Mouse (Mus musculus): ENCODE data around the gene Dennd4b. TPM values are rescaled to one million over a fixed set of nuclear protein-coding genes. Genes with fewer than 3 reads are reported as not detected.

The Dennd4b gene
- polyA plus RNA-seq, 1 experiment = 41.0 TPM

GRCm38 (mm10) chr3:90293352-90294063 lies 28.5 kb downstream of the Dennd4b start:
- peak overlapping the region; percentile 95 for H3K4me3 ChIP-seq (replicated peaks)
- H3K9me3 ChIP-seq = no peaks in the 10 kb centered on the region
- peaks cover 57% of the 10 kb centered on the region for H3K4me1 ChIP-seq
- peaks cover 15% of the 10 kb centered on the region for H3K36me3 ChIP-seq (replicated peaks; ENCODE audit: low read length)
- H3K27me3 ChIP-seq (replicated peaks) = no peaks in the 10 kb centered on the region
- TF ChIP-seq GATA1 (IDR thresholded peaks at IDR 0.05; ENCODE audit: borderline replicate concordance, low read length) (no peak), FLI1 (IDR thresholded peaks at IDR 0.05; ENCODE audit: low read length) (no peak)

GRCm38 (mm10) chr3:90294064-90294440 lies 29.1 kb downstream of the Dennd4b start:
- peaks cover 58% of the 10 kb centered on the region for H3K4me1 ChIP-seq
- H3K27me3 ChIP-seq (replicated peaks) = no peaks in the 10 kb centered on the region
- peaks cover 15% of the 10 kb centered on the region for H3K36me3 ChIP-seq (replicated peaks; ENCODE audit: low read length)
- TF ChIP-seq GATA1 (IDR thresholded peaks at IDR 0.05; ENCODE audit: borderline replicate concordance, low read length) = no peak
- no peak for TF ChIP-seq FLI1 (IDR thresholded peaks at IDR 0.05; ENCODE audit: low read length)
- peak overlapping the region; percentile 95 for H3K4me3 ChIP-seq (replicated peaks)
- H3K9me3 ChIP-seq = no peaks in the 10 kb centered on the region

GRCm38 (mm10) chr3:90294651-90295050 lies 29.7 kb downstream of the Dennd4b start:
- H3K9me3 ChIP-seq = no peaks in the 10 kb centered on the region
- H3K4me3 ChIP-seq (replicated peaks) = peak overlapping the region; percentile 95
- H3K36me3 ChIP-seq (replicated peaks; ENCODE audit: low read length) = peaks cover 15% of the 10 kb centered on the region
- peaks cover 63% of the 10 kb centered on the region for H3K4me1 ChIP-seq
- TF ChIP-seq GATA1 (IDR thresholded peaks at IDR 0.05; ENCODE audit: borderline replicate concordance, low read length) (no peak), FLI1 (IDR thresholded peaks at IDR 0.05; ENCODE audit: low read length) (no peak)
- no peaks in the 10 kb centered on the region for H3K27me3 ChIP-seq (replicated peaks)

GRCm38 (mm10) chr3:90305801-90306200 lies 40.8 kb downstream of the Dennd4b start:
- no peak overlapping the region for H3K4me3 ChIP-seq (replicated peaks)
- H3K36me3 ChIP-seq (replicated peaks; ENCODE audit: low read length) = peaks cover 25% of the 10 kb centered on the region
- H3K9me3 ChIP-seq = no peaks in the 10 kb centered on the region
- H3K4me1 ChIP-seq = peaks cover 33% of the 10 kb centered on the region
- no peaks in the 10 kb centered on the region for H3K27me3 ChIP-seq (replicated peaks)
- TF ChIP-seq GATA1 (IDR thresholded peaks at IDR 0.05; ENCODE audit: borderline replicate concordance, low read length) (no peak), FLI1 (IDR thresholded peaks at IDR 0.05; ENCODE audit: low read length) (no peak)

GRCm38 (mm10) chr3:90309589-90309988 lies 44.6 kb downstream of the Dennd4b start:
- H3K9me3 ChIP-seq = no peaks in the 10 kb centered on the region
- peaks cover 32% of the 10 kb centered on the region for H3K36me3 ChIP-seq (replicated peaks; ENCODE audit: low read length)
- H3K27me3 ChIP-seq (replicated peaks) = no peaks in the 10 kb centered on the region
- TF ChIP-seq GATA1 (IDR thresholded peaks at IDR 0.05; ENCODE audit: borderline replicate concordance, low read length) (no peak), FLI1 (IDR thresholded peaks at IDR 0.05; ENCODE audit: low read length) (no peak)
- no peak overlapping the region for H3K4me3 ChIP-seq (replicated peaks)
- H3K4me1 ChIP-seq = peaks cover 42% of the 10 kb centered on the region

GRCm38 (mm10) chr3:90313367-90313766 lies 48.4 kb downstream of the Dennd4b start:
- Histone ChIP-seq H3K9me3 (no peaks in the 10 kb centered on the region), H3K4me1 (peaks cover 46% of the 10 kb centered on the region), H3K4me3 (replicated peaks) (no peak overlapping the region), H3K27me3 (replicated peaks) (no peaks in the 10 kb centered on the region), H3K36me3 (replicated peaks; ENCODE audit: low read length) (peaks cover 14% of the 10 kb centered on the region)
- TF ChIP-seq FLI1 (IDR thresholded peaks at IDR 0.05; ENCODE audit: low read length) = no peak
- TF ChIP-seq GATA1 (IDR thresholded peaks at IDR 0.05; ENCODE audit: borderline replicate concordance, low read length) = no peak

- peaks cover 46% of the 10 kb centered on the region for H3K4me1 ChIP-seq
- H3K27me3 ChIP-seq (replicated peaks) = no peaks in the 10 kb centered on the region
- H3K36me3 ChIP-seq (replicated peaks; ENCODE audit: low read length) = peaks cover 14% of the 10 kb centered on the region
- no peak overlapping the region for H3K4me3 ChIP-seq (replicated peaks)
- no peaks in the 10 kb centered on the region for H3K9me3 ChIP-seq
- no peak for TF ChIP-seq FLI1 (IDR thresholded peaks at IDR 0.05; ENCODE audit: low read length)
- TF ChIP-seq GATA1 (IDR thresholded peaks at IDR 0.05; ENCODE audit: borderline replicate concordance, low read length) = no peak
These were observed 49.3 kb downstream of the Dennd4b start for GRCm38 (mm10) chr3:90314241-90314640.

- Histone ChIP-seq H3K4me1 (peaks cover 63% of the 10 kb centered on the region), H3K36me3 (replicated peaks; ENCODE audit: low read length) (peaks cover 17% of the 10 kb centered on the region), H3K27me3 (replicated peaks) (no peaks in the 10 kb centered on the region), H3K4me3 (replicated peaks) (no peak overlapping the region), H3K9me3 (no peaks in the 10 kb centered on the region)
- TF ChIP-seq FLI1 (IDR thresholded peaks at IDR 0.05; ENCODE audit: low read length) = no peak
- TF ChIP-seq GATA1 (IDR thresholded peaks at IDR 0.05; ENCODE audit: borderline replicate concordance, low read length) = no peak
These were observed 57.3 kb downstream of the Dennd4b start for GRCm38 (mm10) chr3:90322289-90322688.

- H3K4me3 ChIP-seq (replicated peaks) = no peak overlapping the region
- no peaks in the 10 kb centered on the region for H3K27me3 ChIP-seq (replicated peaks)
- TF ChIP-seq GATA1 (IDR thresholded peaks at IDR 0.05; ENCODE audit: borderline replicate concordance, low read length) (no peak), FLI1 (IDR thresholded peaks at IDR 0.05; ENCODE audit: low read length) (no peak)
- no peaks in the 10 kb centered on the region for H3K9me3 ChIP-seq
- peaks cover 60% of the 10 kb centered on the region for H3K4me1 ChIP-seq
- peaks cover 18% of the 10 kb centered on the region for H3K36me3 ChIP-seq (replicated peaks; ENCODE audit: low read length)
These were observed 58.1 kb downstream of the Dennd4b start for GRCm38 (mm10) chr3:90323119-90323518.

Other genes with a start within 250 kb of the Dennd4b start
- 1.2 and 10.8 TPM in 2 replicates for gene 4933434E20Rik, start 213.5 kb upstream of the Dennd4b start, polyA plus RNA-seq (2012; ENCODE audit: insufficient read depth, low replicate concordance)
- 119 and 130 TPM in 2 replicates for gene Ubap2l, start 212.6 kb upstream of the Dennd4b start, polyA plus RNA-seq (2012; ENCODE audit: insufficient read depth, low replicate concordance)
- gene Tpm3, start 192.5 kb upstream of the Dennd4b start, polyA plus RNA-seq (2012; ENCODE audit: insufficient read depth, low replicate concordance) = 28.7 and 263 TPM in 2 replicates
- gene Nup210l, start 161.1 kb upstream of the Dennd4b start, polyA plus RNA-seq (2012; ENCODE audit: insufficient read depth, low replicate concordance) = not detected in 2 replicates
- 120 and 279 TPM in 2 replicates for gene Rps27, start 51.5 kb upstream of the Dennd4b start, polyA plus RNA-seq (2012; ENCODE audit: insufficient read depth, low replicate concordance)
- 7.1 and 45.9 TPM in 2 replicates for gene Rab13, start 51.5 kb upstream of the Dennd4b start, polyA plus RNA-seq (2012; ENCODE audit: insufficient read depth, low replicate concordance)
- 132 and 150 TPM in 2 replicates for gene Jtb, start 33.6 kb upstream of the Dennd4b start, polyA plus RNA-seq (2012; ENCODE audit: insufficient read depth, low replicate concordance)
- 0.07 TPM in 1 of 2 replicates, not detected in the other for gene Creb3l4, start 21.7 kb upstream of the Dennd4b start, polyA plus RNA-seq (2012; ENCODE audit: insufficient read depth, low replicate concordance)
- gene Slc39a1, start 17.0 kb upstream of the Dennd4b start, polyA plus RNA-seq (2012; ENCODE audit: insufficient read depth, low replicate concordance) = 14.4 and 22.8 TPM in 2 replicates
- gene Crtc2, start 11.0 kb upstream of the Dennd4b start, polyA plus RNA-seq (2012; ENCODE audit: insufficient read depth, low replicate concordance) = 53.7 and 79.0 TPM in 2 replicates
- gene Gatad2b, start 28.0 kb downstream of the Dennd4b start, polyA plus RNA-seq (2012; ENCODE audit: insufficient read depth, low replicate concordance) = 2.8 and 3.2 TPM in 2 replicates
- gene Slc27a3, start 124.8 kb downstream of the Dennd4b start, polyA plus RNA-seq (2012; ENCODE audit: insufficient read depth, low replicate concordance) = 2.3 and 3.1 TPM in 2 replicates
- 15.5 and 21.9 TPM in 2 replicates for gene Ints3, start 168.4 kb downstream of the Dennd4b start, polyA plus RNA-seq (2012; ENCODE audit: insufficient read depth, low replicate concordance)
- gene Npr1, start 200.7 kb downstream of the Dennd4b start, polyA plus RNA-seq (2012; ENCODE audit: insufficient read depth, low replicate concordance) = 2.6 TPM in 1 of 2 replicates, not detected in the other
- gene Ilf2, start 210.9 kb downstream of the Dennd4b start, polyA plus RNA-seq (2012; ENCODE audit: insufficient read depth, low replicate concordance) = 10.5 TPM in 1 of 2 replicates, not detected in the other
- gene Snapin, start 225.8 kb downstream of the Dennd4b start, polyA plus RNA-seq (2012; ENCODE audit: insufficient read depth, low replicate concordance) = 3.0 and 5.3 TPM in 2 replicates
- 33.3 and 68.8 TPM in 2 replicates for gene Chtop, start 244.3 kb downstream of the Dennd4b start, polyA plus RNA-seq (2012; ENCODE audit: insufficient read depth, low replicate concordance)
- gene S100a1, start 249.2 kb downstream of the Dennd4b start, polyA plus RNA-seq (2012; ENCODE audit: insufficient read depth, low replicate concordance) = 9.9 and 105 TPM in 2 replicates
- gene S100a13, start 249.2 kb downstream of the Dennd4b start, polyA plus RNA-seq (2012; ENCODE audit: insufficient read depth, low replicate concordance) = 3.7 and 30.3 TPM in 2 replicates